Mouse (Mus musculus) brain, embryonic 14.5 days (tissue): ENCODE results near the gene Hist1h2bf.

Source experiments
- CTCF ChIP-seq: fragments of 200-500 bp; IDR thresholded peaks from 2 replicates; pipeline ENCODE4 v1.5.1; 2012; ENCODE audit warnings: inconsistent platforms, mild to moderate bottlenecking, moderate library complexity, borderline replicate concordance; ENCODE audit not compliant: insufficient read depth, insufficient read length; ENCODE audit errors: extremely low read depth
- POLR2A ChIP-seq: fragments of 200-500 bp; IDR thresholded peaks from 2 replicates; pipeline ENCODE4 v1.6.1; 2012; ENCODE audit warnings: mild to moderate bottlenecking, inconsistent platforms, borderline replicate concordance; ENCODE audit not compliant: poor library complexity, insufficient read depth, insufficient read length, severe bottlenecking; ENCODE audit errors: extremely low read depth

DNA sequence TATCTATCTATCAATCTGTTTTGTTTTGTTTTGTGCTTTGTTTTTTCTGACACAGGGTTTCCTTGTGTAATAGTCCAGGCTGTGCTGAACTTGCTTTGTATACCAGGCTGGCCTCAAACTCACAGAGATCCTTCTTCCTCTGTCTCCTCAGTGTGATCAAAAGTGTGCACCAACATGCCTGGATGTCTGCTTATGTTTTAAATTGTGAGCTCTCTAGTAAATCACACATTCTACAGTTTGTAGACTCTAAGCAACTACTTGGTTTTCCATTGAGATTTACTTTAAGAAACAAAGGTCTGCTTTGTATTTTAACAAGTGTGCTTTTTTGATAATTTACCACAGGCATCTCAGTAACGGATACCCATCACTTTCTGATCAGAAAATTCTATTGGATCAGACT lies 3.8 kb upstream of the Hist1h2bf start:
- TF ChIP-seq POLR2A (no peak), CTCF (no peak)
